Mouse (Mus musculus) brain, embryonic 18.5 days (tissue): ENCODE measurements around the gene Sik2.

Experiments used
- DNase-seq: peaks from one replicate; pipeline ENCODE4 v3.0.0-alpha.2; 2012; ENCODE audit warnings: low read depth, low spot score

Gene Sik2

GRCm38 (mm10) chr9:51008841-51009655 lies at the start of gene Sik2:
Gene Sik2, minus strand, starts transcription at chr9:51009073.
- DNase-seq: peak; percentile 76

GRCm38 (mm10) chr9:51056360-51057324 lies 47.8 kb upstream of the Sik2 start:
- no peak for DNase-seq

GRCm38 (mm10) chr9:51052180-51052579 lies 43.3 kb upstream of the Sik2 start:
- DNase-seq: no peak

GRCm38 (mm10) chr9:51042136-51042535 lies 33.3 kb upstream of the Sik2 start:
- DNase-seq: no peak

GRCm38 (mm10) chr9:51041491-51041980 lies 32.7 kb upstream of the Sik2 start:
- DNase-seq: no peak

- DNase-seq: no peak
These were observed 24.1 kb upstream of the Sik2 start for GRCm38 (mm10) chr9:51032785-51033529.

GRCm38 (mm10) chr9:51032291-51032690 lies 23.4 kb upstream of the Sik2 start:
- DNase-seq: no peak

GRCm38 (mm10) chr9:51031603-51032002 lies 22.7 kb upstream of the Sik2 start:
- no peak for DNase-seq

- no peak for DNase-seq
These were observed 21.3 kb upstream of the Sik2 start for GRCm38 (mm10) chr9:51030147-51030546.

- DNase-seq: no peak
These were observed 18.1 kb upstream of the Sik2 start for GRCm38 (mm10) chr9:51026952-51027351.

- no peak for DNase-seq
These were observed 12.4 kb upstream of the Sik2 start for GRCm38 (mm10) chr9:51021123-51021795.

- no peak for DNase-seq
These were observed 11.5 kb upstream of the Sik2 start for GRCm38 (mm10) chr9:51020351-51020750.

- no peak for DNase-seq
These were observed 10.8 kb upstream of the Sik2 start for GRCm38 (mm10) chr9:51019670-51020069.

GRCm38 (mm10) chr9:51015732-51016131 lies 6.9 kb upstream of the Sik2 start:
- DNase-seq: no peak

GRCm38 (mm10) chr9:51013644-51014043 lies 4.8 kb upstream of the Sik2 start:
- DNase-seq: no peak

- DNase-seq: no peak
These were observed 730 bp upstream of the Sik2 start for GRCm38 (mm10) chr9:51009656-51009950.

GRCm38 (mm10) chr9:51008068-51008840 lies 619 bp downstream of the Sik2 start:
- DNase-seq: no peak

GRCm38 (mm10) chr9:51007726-51008067 lies 1.2 kb downstream of the Sik2 start:
- DNase-seq: no peak

GRCm38 (mm10) chr9:51006846-51007245 lies 2.0 kb downstream of the Sik2 start:
- no peak for DNase-seq

- no peak for DNase-seq
These were observed 4.8 kb downstream of the Sik2 start for GRCm38 (mm10) chr9:51004062-51004461.

GRCm38 (mm10) chr9:50986677-50987076 lies 22.2 kb downstream of the Sik2 start:
- no peak for DNase-seq
